8 mouse cellular contexts compared by ENCODE assay signal in the genomic region with DNA sequence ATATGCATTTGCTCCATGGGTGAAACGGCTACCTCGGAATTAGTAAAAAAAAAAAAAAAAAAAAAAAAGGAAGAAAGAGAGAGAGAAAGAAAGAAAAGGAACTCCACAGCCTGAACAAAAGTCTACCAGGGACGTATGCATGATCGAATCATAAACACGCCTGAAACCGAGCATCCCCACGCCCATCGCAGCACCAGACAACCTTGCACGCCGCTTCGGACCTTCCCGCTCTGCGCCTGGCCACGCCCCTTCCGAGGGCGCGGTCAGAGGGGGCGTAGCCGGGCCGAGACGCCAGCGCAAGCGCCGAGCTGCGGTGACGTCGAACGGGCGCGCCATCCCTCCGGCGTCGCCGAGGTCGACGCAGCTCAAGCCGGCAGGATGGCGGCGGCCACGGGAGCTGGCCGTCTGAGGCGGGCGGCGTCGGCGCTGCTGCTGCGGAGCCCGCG. TPM values are rescaled to one million over a fixed set of nuclear protein-coding genes. Genes with fewer than 3 reads are reported as not detected.
DNase-seq lines count a peak whose midpoint lies in the region; ATAC-seq and TF ChIP-seq lines count a peak whose summit lies in the region.

Gene Sart3, minus strand, starts transcription at position 61 of the 446 bp plus-strand sequence.
Gene Iscu, plus strand, starts transcription at position 299 of the 446 bp plus-strand sequence.

- H3K4me1 ChIP-seq in bone marrow macrophage, adult 2 months (ENCODE audit: control insufficient read depth, insufficient read depth, low read length), result peaks cover 35% of the 10 kb centered on the region
- peaks cover 2% of the 10 kb centered on the region; the same call in 1 of the 2 replicates for H3K4me1 ChIP-seq in embryonic fibroblast, embryonic 13.5 days (ENCODE audit: control insufficient read depth, insufficient read depth, low read length)
- H3K4me1 ChIP-seq in kidney, embryonic 14.5 days (ENCODE audit: control insufficient read depth, insufficient read depth, low read length), result peaks cover 23% of the 10 kb centered on the region
- peaks cover 34% of the 10 kb centered on the region for H3K4me1 ChIP-seq in limb, embryonic 15.5 days

- peak; percentile 89 for ATAC-seq in kidney, embryonic 14.5 days (ENCODE audit: low FRiP score, low TSS enrichment)
- peak; percentile 88 for ATAC-seq in limb, embryonic 15.5 days (ENCODE audit: insufficient number of reproducible peaks, low FRiP score, low TSS enrichment, low read depth)

- H3K9ac ChIP-seq in kidney, embryonic 14.5 days (ENCODE audit: low read depth, low read length), result peak within 1 kb of the TSS; percentile 98
- H3K9ac ChIP-seq in limb, embryonic 15.5 days, result peak within 1 kb of the TSS; percentile 92

- no peaks in the 10 kb centered on the region for H3K9me3 ChIP-seq in kidney, embryonic 14.5 days (ENCODE audit: control insufficient read depth, low read length)
- H3K9me3 ChIP-seq in limb, embryonic 15.5 days, result no peaks in the 10 kb centered on the region

- TF ChIP-seq POLR2A in bone marrow macrophage, adult 2 months (IDR thresholded peaks at IDR 0.05; ENCODE audit: borderline replicate concordance, low read depth, low read length), result no peak
- TF ChIP-seq POLR2A in embryonic fibroblast, embryonic 13.5 days (IDR thresholded peaks at IDR 0.05; ENCODE audit: low read depth, low read length), result peak; percentile 79

- peak within 1 kb of the TSS; percentile 87 for H3K4me2 ChIP-seq in kidney, embryonic 14.5 days (replicated peaks; ENCODE audit: low read depth, low read length)
- peak within 1 kb of the TSS; percentile 90 for H3K4me2 ChIP-seq in limb, embryonic 15.5 days

- peak; percentile 98 for DNase-seq in A20 (ENCODE audit: low read depth, low spot score)
- peak; percentile 87 to 93 for DNase-seq in heart, adult 9 months (ENCODE audit: low spot score in 2 of 2)
- DNase-seq in monocyte, adult 2 months (ENCODE audit: low read depth in 1 of 2, low spot score in 2 of 2), result peak; percentile 89 to 95
- DNase-seq in spleen, postnatal 36 days (ENCODE audit: low spot score in 2 of 2), result peak; percentile 95

- peak within 1 kb of the TSS; percentile 94 for H3K27ac ChIP-seq in bone marrow macrophage, adult 2 months (ENCODE audit: insufficient read depth, low read depth, low read length)
- peak within 1 kb of the TSS; percentile 94 for H3K27ac ChIP-seq in embryonic fibroblast, embryonic 13.5 days (ENCODE audit: insufficient read depth, low read length)
- H3K27ac ChIP-seq in kidney, embryonic 14.5 days (ENCODE audit: low read depth, low read length), result peak within 1 kb of the TSS; percentile 99
- H3K27ac ChIP-seq in limb, embryonic 15.5 days, result peak within 1 kb of the TSS; percentile 98

- peaks cover 38% of the 10 kb centered on the region for H3K36me3 ChIP-seq in kidney, embryonic 14.5 days (ENCODE audit: control insufficient read depth, insufficient read depth, low read length)
- H3K36me3 ChIP-seq in limb, embryonic 15.5 days, result peaks cover 45% of the 10 kb centered on the region

- TF ChIP-seq CTCF in bone marrow macrophage, adult 2 months (IDR thresholded peaks at IDR 0.05; ENCODE audit: low read depth, low read length), result no peak
- TF ChIP-seq CTCF in embryonic fibroblast, embryonic 13.5 days (IDR thresholded peaks at IDR 0.05; ENCODE audit: borderline replicate concordance, insufficient read depth, low read length), result no peak

- no peaks in the 10 kb centered on the region for H3K27me3 ChIP-seq in kidney, embryonic 14.5 days (ENCODE audit: control insufficient read depth, insufficient read depth, low read length)
- H3K27me3 ChIP-seq in limb, embryonic 15.5 days, result no peaks in the 10 kb centered on the region

- peak within 1 kb of the TSS; percentile 91 for H3K4me3 ChIP-seq in bone marrow macrophage, adult 2 months (ENCODE audit: insufficient read depth, low read length)
- H3K4me3 ChIP-seq in embryonic fibroblast, embryonic 13.5 days (ENCODE audit: insufficient read depth, low read length), result peak within 1 kb of the TSS; percentile 92
- peak within 1 kb of the TSS; percentile 99 for H3K4me3 ChIP-seq in kidney, embryonic 14.5 days (ENCODE audit: low read length)
- H3K4me3 ChIP-seq in limb, embryonic 15.5 days, result peak within 1 kb of the TSS; percentile 100

- under 1% methylated on average over 49 of the region's 49 CpGs for WGBS in kidney, embryonic 14.5 days
- WGBS in limb, embryonic 15.5 days, result under 1% methylated on average over 47 of the region's 49 CpGs

RNA-seq across cellular contexts. Expression of gene Sart3, which starts in this region (rescaled TPM):
- 23.5 and 29.8 TPM in 2 replicates for polyA plus RNA-seq in bone marrow macrophage, adult 2 months (2012; ENCODE audit: insufficient read depth, insufficient read length, missing spikeins)
- 20.8 and 21.1 TPM in 2 replicates for polyA plus RNA-seq in embryonic fibroblast, embryonic 13.5 days (2011; ENCODE audit: insufficient read length, low read depth, missing spikeins)
- polyA plus RNA-seq in kidney, embryonic 14.5 days (2014; fragmentation: Nextera tagmentation; extraction: Ambion mirVana), result 30.0 and 53.0 TPM in 2 replicates
- 38.4 and 45.9 TPM in 2 replicates for polyA plus RNA-seq in limb, embryonic 15.5 days (2015; fragmentation: Nextera tagmentation; extraction: Ambion mirVana)

RNA-seq across cellular contexts. Expression of gene Iscu, which starts in this region (rescaled TPM):
- polyA plus RNA-seq in bone marrow macrophage, adult 2 months (2012; ENCODE audit: insufficient read depth, insufficient read length, missing spikeins), result 106 and 109 TPM in 2 replicates
- 71.8 and 85.3 TPM in 2 replicates for polyA plus RNA-seq in embryonic fibroblast, embryonic 13.5 days (2011; ENCODE audit: insufficient read length, low read depth, missing spikeins)
- 106 and 129 TPM in 2 replicates for polyA plus RNA-seq in kidney, embryonic 14.5 days (2014; fragmentation: Nextera tagmentation; extraction: Ambion mirVana)
- 91.0 and 99.0 TPM in 2 replicates for polyA plus RNA-seq in limb, embryonic 15.5 days (2015; fragmentation: Nextera tagmentation; extraction: Ambion mirVana)

Comparison
In these comparisons a context has a peak if more than half of its experiments do, and no peak if none do; other contexts are left out.
1. Peak in every context shown above with its lines: DNase-seq, ATAC-seq, H3K4me3 ChIP-seq and H3K27ac ChIP-seq.